Mouse (Mus musculus): Measurements from ENCODE around the gene Dusp3.

DNA sequence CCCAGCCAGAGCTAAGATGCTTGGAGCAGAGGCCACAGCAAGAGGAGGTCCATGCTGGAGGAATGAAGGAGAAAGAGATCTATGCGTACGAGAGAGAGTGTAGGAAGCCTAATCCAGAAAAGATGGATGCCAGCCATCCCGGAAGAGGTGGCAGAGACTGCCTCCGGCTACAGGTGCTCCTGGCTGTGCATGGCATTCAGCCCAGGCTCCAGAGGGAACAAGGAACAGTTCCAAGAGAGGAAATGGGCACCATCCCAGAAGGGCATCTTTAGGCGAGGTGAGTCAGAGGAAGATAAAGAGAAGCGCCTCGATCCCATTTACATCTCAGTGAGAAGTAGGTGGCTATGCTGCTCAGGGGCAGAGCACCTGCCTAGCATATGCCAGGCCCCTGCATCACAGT, 44.3 kb upstream of the Dusp3 start:
- TF ChIP-seq EP300 (IDR thresholded peaks at IDR 0.05; ENCODE audit: insufficient read depth, low read depth, low read length) (no peak), POLR2A (IDR thresholded peaks at IDR 0.05; ENCODE audit: insufficient read depth, low read length) (no peak), CTCF (IDR thresholded peaks at IDR 0.05; ENCODE audit: low read depth, low read length) (no peak)
